Comparison of ENCODE assay signal across 10 mouse cellular contexts in the genomic region with DNA sequence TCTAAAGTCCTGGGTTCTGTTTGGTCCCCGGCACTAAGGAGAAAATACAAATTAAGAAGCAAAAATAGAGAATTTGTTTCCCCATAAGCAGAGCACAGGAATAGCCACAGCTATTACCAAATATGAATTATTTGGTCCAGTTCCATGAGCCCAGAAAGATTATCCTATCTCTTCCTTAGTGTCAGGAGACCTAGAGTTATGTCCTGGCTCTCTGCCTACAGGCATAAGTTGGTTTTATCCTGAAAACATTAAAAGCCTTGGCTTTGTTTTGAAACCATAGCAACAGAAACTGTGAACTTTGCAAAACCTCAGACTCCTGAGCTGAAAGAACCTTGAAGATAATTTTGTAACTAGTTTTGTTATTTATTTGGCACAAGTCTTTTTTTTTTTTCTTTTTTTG. TPM values are rescaled to one million over a fixed set of nuclear protein-coding genes. Genes with fewer than 3 reads are reported as not detected.
DNase-seq lines count a peak whose midpoint lies in the region; ATAC-seq lines count a peak whose summit lies in the region.
"Had no signal": no experiment of that assay in that cellular context is flagged by ENCODE, and none has a peak within 500 bp of the region (broad histone marks: within the 10 kb centered on the region; RNA-seq: fewer than 3 reads in every experiment).

No protein-coding gene starts in this region.

- H3K4me2 ChIP-seq in embryonic facial prominence, embryonic 11.5 days (ENCODE audit: low read depth, low read length), result no peak overlapping the region
- H3K4me2 ChIP-seq: limb, embryonic 12.5 days had no signal

- ATAC-seq in embryonic facial prominence, embryonic 11.5 days (replicated peaks; ENCODE audit: insufficient number of reproducible peaks, low FRiP score, low TSS enrichment, low read depth), result no peak
- ATAC-seq in megakaryocyte-erythroid progenitor cell, adult 5-6 weeks (replicated peaks; ENCODE audit: low FRiP score, low TSS enrichment, poor library complexity, severe bottlenecking), result 0 out of 2 replicates have a peak, but pooled peaks have one; percentile 30
- ATAC-seq: midbrain, embryonic 16.5 days had no signal

- no peaks in the 10 kb centered on the region for H3K4me1 ChIP-seq in embryonic facial prominence, embryonic 11.5 days (ENCODE audit: control insufficient read depth, insufficient read depth, low read length)
- H3K4me1 ChIP-seq in embryonic facial prominence, embryonic 10.5 days, result 0 out of 2 replicates have a peak, but pooled peaks cover 2% of the 10 kb centered on the region
- H3K4me1 ChIP-seq: limb, embryonic 12.5 days had no signal

- H3K27ac ChIP-seq in embryonic facial prominence, embryonic 11.5 days (replicated peaks; ENCODE audit: low read depth, low read length), result no peak overlapping the region
- H3K27ac ChIP-seq in embryonic facial prominence, embryonic 10.5 days (replicated peaks), result no peak overlapping the region
- H3K27ac ChIP-seq: limb, embryonic 12.5 days had no signal

- 88% methylated on average over 1 of the region's 1 CpGs for WGBS in embryonic facial prominence, embryonic 11.5 days
- WGBS in embryonic facial prominence, embryonic 10.5 days, result 92% methylated on average over 1 of the region's 1 CpGs

- no peaks in the 10 kb centered on the region for H3K27me3 ChIP-seq in embryonic facial prominence, embryonic 11.5 days (ENCODE audit: control insufficient read depth, insufficient read depth, low read length)
- no peaks in the 10 kb centered on the region for H3K27me3 ChIP-seq in embryonic facial prominence, embryonic 10.5 days (replicated peaks; ENCODE audit: low read depth, poor library complexity, severe bottlenecking)
- H3K27me3 ChIP-seq: limb, embryonic 12.5 days had no signal

- H3K9ac ChIP-seq in embryonic facial prominence, embryonic 11.5 days (replicated peaks; ENCODE audit: low read length), result no peak overlapping the region
- H3K9ac ChIP-seq: limb, embryonic 12.5 days had no signal

- DNase-seq in embryonic facial prominence, embryonic 11.5 days (ENCODE audit: low spot score), result peak; percentile 23
- no peak for DNase-seq in embryonic facial prominence, embryonic 10.5 days (ENCODE audit: low spot score)
- DNase-seq in kidney, adult 9 months, result peak; percentile 17
- no peak for DNase-seq in kidney, adult 11 months
- DNase-seq in retina, postnatal 1 day, result peak; percentile 8
- no peak for DNase-seq in retina, embryonic 14.5 days (ENCODE audit: low spot score)
- no peak for DNase-seq in urinary bladder, postnatal 25 days (ENCODE audit: low spot score)

- no peaks in the 10 kb centered on the region for H3K9me3 ChIP-seq in embryonic facial prominence, embryonic 11.5 days (replicated peaks; ENCODE audit: control insufficient read depth, low read length)
- no peaks in the 10 kb centered on the region for H3K9me3 ChIP-seq in embryonic facial prominence, embryonic 10.5 days
- H3K9me3 ChIP-seq: limb, embryonic 12.5 days had no signal

- no peak overlapping the region for H3K4me3 ChIP-seq in embryonic facial prominence, embryonic 11.5 days (ENCODE audit: low read depth, low read length)
- H3K4me3 ChIP-seq in embryonic facial prominence, embryonic 10.5 days, result no peak overlapping the region
- H3K4me3 ChIP-seq: limb, embryonic 12.5 days had no signal

- no peaks in the 10 kb centered on the region for H3K36me3 ChIP-seq in embryonic facial prominence, embryonic 11.5 days (replicated peaks; ENCODE audit: control insufficient read depth, insufficient read depth, low read depth, low read length)
- no peaks in the 10 kb centered on the region for H3K36me3 ChIP-seq in embryonic facial prominence, embryonic 10.5 days (replicated peaks)
- H3K36me3 ChIP-seq: limb, embryonic 12.5 days had no signal

RNA-seq across cellular contexts. Expression of gene Dennd4c, which starts 31.2 kb away (rescaled TPM):
- 6.3 and 7.0 TPM in 2 replicates for polyA plus RNA-seq in embryonic facial prominence, embryonic 11.5 days (2014; fragmentation: Nextera tagmentation; extraction: Ambion mirVana)
- polyA plus RNA-seq in embryonic facial prominence, embryonic 10.5 days (2016; fragmentation: Nextera tagmentation; extraction: Ambion mirVana), result 6.1 and 6.2 TPM in 2 replicates
- total RNA-seq in megakaryocyte-erythroid progenitor cell, adult 5-6 weeks (2014; fragmentation: Nextera tagmentation), result 15.0 and 21.6 TPM in 2 replicates
- total RNA-seq in megakaryocyte-erythroid progenitor cell, adult 5-6 weeks (2017), result 37.0 and 38.0 TPM in 2 replicates

RNA-seq across cellular contexts. Expression of gene Plin2, which starts 47.3 kb away (rescaled TPM):
- 79.8 and 91.4 TPM in 2 replicates for polyA plus RNA-seq in embryonic facial prominence, embryonic 11.5 days (2014; fragmentation: Nextera tagmentation; extraction: Ambion mirVana)
- 70.4 and 75.4 TPM in 2 replicates for polyA plus RNA-seq in embryonic facial prominence, embryonic 10.5 days (2016; fragmentation: Nextera tagmentation; extraction: Ambion mirVana)
- 60.3 and 71.1 TPM in 2 replicates for total RNA-seq in megakaryocyte-erythroid progenitor cell, adult 5-6 weeks (2014; fragmentation: Nextera tagmentation)
- 80.0 and 80.6 TPM in 2 replicates for total RNA-seq in megakaryocyte-erythroid progenitor cell, adult 5-6 weeks (2017)

Comparison
In these comparisons a context has a peak if more than half of its experiments do, and no peak if none do; other contexts are left out.
1. DNase-seq: peak in embryonic facial prominence, embryonic 11.5 days (single experiment), kidney, adult 9 months (single experiment) and retina, postnatal 1 day (single experiment); none in embryonic facial prominence, embryonic 10.5 days (single experiment), kidney, adult 11 months (single experiment), retina, embryonic 14.5 days (single experiment) and urinary bladder, postnatal 25 days (single experiment).